Mouse (Mus musculus): Measurements from ENCODE around the gene Krt12. TPM values are rescaled to one million over a fixed set of nuclear protein-coding genes. Genes with fewer than 3 reads are reported as not detected.

Gene Krt12
- 0.06 TPM in 1 of 2 replicates, not detected in the other for polyA plus RNA-seq (2016; fragmentation: Nextera tagmentation; extraction: Ambion mirVana)

GRCm38 (mm10) chr11:99422159-99422558 is at the start of gene Krt12:
Krt12 (minus strand) TSS chr11:99422259.
- no peaks in the 10 kb centered on the region for H3K9me3 ChIP-seq (replicated peaks)
- H3K36me3 ChIP-seq, result no peaks in the 10 kb centered on the region
- no peak within 1 kb of the TSS for H3K4me2 ChIP-seq
- WGBS (ENCODE audit: insufficient replicate concordance), result 63% methylated on average over 10 of the region's 10 CpGs
- H3K27me3 ChIP-seq (replicated peaks), result no peaks in the 10 kb centered on the region
- no peak within 1 kb of the TSS for H3K27ac ChIP-seq
- no peak within 1 kb of the TSS for H3K4me3 ChIP-seq
- H3K4me1 ChIP-seq, result no peaks in the 10 kb centered on the region
- ATAC-seq, result no peak
- no peak within 1 kb of the TSS for H3K9ac ChIP-seq

GRCm38 (mm10) chr11:99469228-99469627 is 47.2 kb upstream of the Krt12 start:
- Histone ChIP-seq H3K36me3 (no peaks in the 10 kb centered on the region), H3K4me1 (no peaks in the 10 kb centered on the region), H3K9me3 (replicated peaks) (no peaks in the 10 kb centered on the region), H3K27me3 (replicated peaks) (no peaks in the 10 kb centered on the region), H3K4me2 (no peak overlapping the region), H3K27ac (no peak overlapping the region), H3K4me3 (no peak overlapping the region), H3K9ac (no peak overlapping the region)
- WGBS (ENCODE audit: insufficient replicate concordance), result 71% methylated on average over 4 of the region's 4 CpGs
- ATAC-seq, result no peak

GRCm38 (mm10) chr11:99468566-99468965 is 46.5 kb upstream of the Krt12 start:
- no peaks in the 10 kb centered on the region for H3K4me1 ChIP-seq
- no peaks in the 10 kb centered on the region for H3K27me3 ChIP-seq (replicated peaks)
- ATAC-seq, result no peak
- no peak overlapping the region for H3K4me3 ChIP-seq
- H3K9me3 ChIP-seq (replicated peaks), result no peaks in the 10 kb centered on the region
- H3K9ac ChIP-seq, result no peak overlapping the region
- H3K27ac ChIP-seq, result no peak overlapping the region
- WGBS (ENCODE audit: insufficient replicate concordance), result 66% methylated on average over 11 of the region's 11 CpGs
- H3K4me2 ChIP-seq, result no peak overlapping the region
- H3K36me3 ChIP-seq, result no peaks in the 10 kb centered on the region

- ATAC-seq, result no peak
- Histone ChIP-seq H3K36me3 (no peaks in the 10 kb centered on the region), H3K27ac (no peak overlapping the region), H3K9me3 (replicated peaks) (no peaks in the 10 kb centered on the region), H3K27me3 (replicated peaks) (no peaks in the 10 kb centered on the region), H3K9ac (no peak overlapping the region), H3K4me3 (no peak overlapping the region), H3K4me2 (no peak overlapping the region), H3K4me1 (no peaks in the 10 kb centered on the region)
- 45% methylated on average over 7 of the region's 7 CpGs for WGBS (ENCODE audit: insufficient replicate concordance)
Observed at GRCm38 (mm10) chr11:99466316-99466715, 44.3 kb upstream of the Krt12 start.

- Histone ChIP-seq H3K4me1 (no peaks in the 10 kb centered on the region), H3K27ac (no peak overlapping the region), H3K4me2 (no peak overlapping the region), H3K9me3 (replicated peaks) (no peaks in the 10 kb centered on the region), H3K36me3 (no peaks in the 10 kb centered on the region), H3K9ac (no peak overlapping the region), H3K27me3 (replicated peaks) (no peaks in the 10 kb centered on the region), H3K4me3 (no peak overlapping the region)
- ATAC-seq, result no peak
- WGBS (ENCODE audit: insufficient replicate concordance), result 10% methylated on average over 5 of the region's 5 CpGs
Observed at GRCm38 (mm10) chr11:99464836-99465235, 42.8 kb upstream of the Krt12 start.

GRCm38 (mm10) chr11:99463155-99463554 is 41.1 kb upstream of the Krt12 start:
- no peak for ATAC-seq
- Histone ChIP-seq H3K9me3 (replicated peaks) (no peaks in the 10 kb centered on the region), H3K36me3 (no peaks in the 10 kb centered on the region), H3K4me1 (no peaks in the 10 kb centered on the region), H3K27me3 (replicated peaks) (no peaks in the 10 kb centered on the region), H3K4me3 (no peak overlapping the region), H3K9ac (no peak overlapping the region), H3K4me2 (no peak overlapping the region), H3K27ac (no peak overlapping the region)
- 10% methylated on average over 8 of the region's 8 CpGs for WGBS (ENCODE audit: insufficient replicate concordance)

- Histone ChIP-seq H3K9ac (no peak overlapping the region), H3K27me3 (replicated peaks) (no peaks in the 10 kb centered on the region), H3K4me1 (no peaks in the 10 kb centered on the region), H3K36me3 (no peaks in the 10 kb centered on the region), H3K4me2 (no peak overlapping the region), H3K4me3 (no peak overlapping the region), H3K9me3 (replicated peaks) (no peaks in the 10 kb centered on the region), H3K27ac (no peak overlapping the region)
- ATAC-seq, result no peak
- 53% methylated on average over 7 of the region's 7 CpGs for WGBS (ENCODE audit: insufficient replicate concordance)
Observed at GRCm38 (mm10) chr11:99461736-99462135, 39.7 kb upstream of the Krt12 start.

GRCm38 (mm10) chr11:99458887-99459286 is 36.8 kb upstream of the Krt12 start:
- no peak overlapping the region for H3K4me3 ChIP-seq
- ATAC-seq, result no peak
- 50% methylated on average over 7 of the region's 7 CpGs for WGBS (ENCODE audit: insufficient replicate concordance)
- H3K4me2 ChIP-seq, result no peak overlapping the region
- no peaks in the 10 kb centered on the region for H3K9me3 ChIP-seq (replicated peaks)
- H3K9ac ChIP-seq, result no peak overlapping the region
- H3K27ac ChIP-seq, result no peak overlapping the region
- H3K4me1 ChIP-seq, result no peaks in the 10 kb centered on the region
- H3K27me3 ChIP-seq (replicated peaks), result no peaks in the 10 kb centered on the region
- H3K36me3 ChIP-seq, result no peaks in the 10 kb centered on the region

GRCm38 (mm10) chr11:99454759-99455158 is 32.7 kb upstream of the Krt12 start:
- Histone ChIP-seq H3K27me3 (replicated peaks) (no peaks in the 10 kb centered on the region), H3K9ac (no peak overlapping the region), H3K4me2 (no peak overlapping the region), H3K36me3 (no peaks in the 10 kb centered on the region), H3K4me1 (no peaks in the 10 kb centered on the region), H3K27ac (no peak overlapping the region), H3K9me3 (replicated peaks) (no peaks in the 10 kb centered on the region), H3K4me3 (no peak overlapping the region)
- 65% methylated on average over 10 of the region's 10 CpGs for WGBS (ENCODE audit: insufficient replicate concordance)
- no peak for ATAC-seq

GRCm38 (mm10) chr11:99454044-99454443 is 32.0 kb upstream of the Krt12 start:
- no peak for ATAC-seq
- H3K27me3 ChIP-seq (replicated peaks), result no peaks in the 10 kb centered on the region
- WGBS (ENCODE audit: insufficient replicate concordance), result 59% methylated on average over 4 of the region's 4 CpGs

GRCm38 (mm10) chr11:99448769-99449168 is 26.7 kb upstream of the Krt12 start:
- no peak overlapping the region for H3K9ac ChIP-seq
- WGBS (ENCODE audit: insufficient replicate concordance), result 47% methylated on average over 2 of the region's 2 CpGs
- no peak overlapping the region for H3K27ac ChIP-seq
- ATAC-seq, result no peak
- no peaks in the 10 kb centered on the region for H3K9me3 ChIP-seq (replicated peaks)
- no peak overlapping the region for H3K4me2 ChIP-seq
- no peaks in the 10 kb centered on the region for H3K36me3 ChIP-seq
- no peaks in the 10 kb centered on the region for H3K27me3 ChIP-seq (replicated peaks)
- no peaks in the 10 kb centered on the region for H3K4me1 ChIP-seq
- H3K4me3 ChIP-seq, result no peak overlapping the region

More at GRCm38 (mm10) chr11:99454044-99454443, 32.0 kb upstream of the Krt12 start:
- Histone ChIP-seq H3K4me1 (no peaks in the 10 kb centered on the region), H3K4me3 (no peak overlapping the region), H3K9me3 (replicated peaks) (no peaks in the 10 kb centered on the region), H3K9ac (no peak overlapping the region), H3K36me3 (no peaks in the 10 kb centered on the region), H3K4me2 (no peak overlapping the region), H3K27ac (no peak overlapping the region)

GRCm38 (mm10) chr11:99441220-99441619 is 19.2 kb upstream of the Krt12 start:
- ATAC-seq, result no peak
- 35% methylated on average over 8 of the region's 8 CpGs for WGBS (ENCODE audit: insufficient replicate concordance)

GRCm38 (mm10) chr11:99439465-99439864 is 17.4 kb upstream of the Krt12 start:
- Histone ChIP-seq H3K9ac (no peak overlapping the region), H3K9me3 (replicated peaks) (no peaks in the 10 kb centered on the region), H3K4me2 (no peak overlapping the region), H3K27me3 (replicated peaks) (no peaks in the 10 kb centered on the region), H3K4me1 (0 out of 2 replicates have a peak, but pooled peaks cover 3% of the 10 kb centered on the region), H3K36me3 (no peaks in the 10 kb centered on the region), H3K27ac (no peak overlapping the region), H3K4me3 (no peak overlapping the region)
- WGBS (ENCODE audit: insufficient replicate concordance), result 63% methylated on average over 10 of the region's 10 CpGs
- no peak for ATAC-seq

More at GRCm38 (mm10) chr11:99441220-99441619, 19.2 kb upstream of the Krt12 start:
- H3K4me3 ChIP-seq, result no peak overlapping the region
- H3K9ac ChIP-seq, result no peak overlapping the region
- H3K9me3 ChIP-seq (replicated peaks), result no peaks in the 10 kb centered on the region
- no peaks in the 10 kb centered on the region for H3K27me3 ChIP-seq (replicated peaks)
- H3K27ac ChIP-seq, result no peak overlapping the region
- H3K4me1 ChIP-seq, result 0 out of 2 replicates have a peak, but pooled peaks cover 3% of the 10 kb centered on the region
- no peak overlapping the region for H3K4me2 ChIP-seq
- H3K36me3 ChIP-seq, result no peaks in the 10 kb centered on the region
